Mouse (Mus musculus): ENCODE data around the gene Sfta2. TPM values are rescaled to one million over a fixed set of nuclear protein-coding genes. Genes with fewer than 3 reads are reported as not detected.

The Sfta2 gene
- polyA plus RNA-seq, 1 experiment from 2014 or later, result 3.6 TPM

GRCm38 (mm10) chr17:35691811-35692210 lies 90.5 kb downstream of the Sfta2 start:
- H3K9ac ChIP-seq (ENCODE audit: low read length), result no peak overlapping the region
- no peak overlapping the region for H3K27ac ChIP-seq (ENCODE audit: low read depth)
- ATAC-seq (replicated peaks; ENCODE audit: low FRiP score, low TSS enrichment, low read depth) (no peak), DNase-seq (ENCODE audit: low spot score) (no peak)
- H3K4me3 ChIP-seq (ENCODE audit: low read depth, low read length), result no peak overlapping the region
- H3K27me3 ChIP-seq (replicated peaks; ENCODE audit: control insufficient read depth, insufficient read depth, low read length), result no peaks in the 10 kb centered on the region
- H3K4me1 ChIP-seq (replicated peaks; ENCODE audit: control insufficient read depth, insufficient read depth, low read length), result peaks cover 2% of the 10 kb centered on the region; the same call in 1 of the 2 replicates
- 85% methylated on average over 4 of the region's 4 CpGs for WGBS
- H3K9me3 ChIP-seq (ENCODE audit: control insufficient read depth, low read length), result peaks cover 4% of the 10 kb centered on the region; the same call in 1 of the 2 replicates
- peaks cover 77% of the 10 kb centered on the region for H3K36me3 ChIP-seq (ENCODE audit: control insufficient read depth, insufficient read depth, low read length)
- no peak overlapping the region for H3K4me2 ChIP-seq (ENCODE audit: low read length)

- ATAC-seq (replicated peaks; ENCODE audit: low FRiP score, low TSS enrichment, low read depth) (no peak), DNase-seq (ENCODE audit: low spot score) (no peak)
- Histone ChIP-seq H3K4me2 (ENCODE audit: low read length) (no peak overlapping the region), H3K27ac (ENCODE audit: low read depth) (no peak overlapping the region), H3K4me1 (replicated peaks; ENCODE audit: control insufficient read depth, insufficient read depth, low read length) (peaks cover 8% of the 10 kb centered on the region), H3K4me3 (ENCODE audit: low read depth, low read length) (no peak overlapping the region), H3K36me3 (ENCODE audit: control insufficient read depth, insufficient read depth, low read length) (peaks cover 72% of the 10 kb centered on the region), H3K9ac (ENCODE audit: low read length) (no peak overlapping the region), H3K9me3 (ENCODE audit: control insufficient read depth, low read length) (peaks cover 4% of the 10 kb centered on the region; the same call in 1 of the 2 replicates), H3K27me3 (replicated peaks; ENCODE audit: control insufficient read depth, insufficient read depth, low read length) (no peaks in the 10 kb centered on the region)
- WGBS, result 82% methylated on average over 4 of the region's 4 CpGs
Measured at GRCm38 (mm10) chr17:35692368-35692767, 91.0 kb downstream of the Sfta2 start.

- H3K27ac ChIP-seq (ENCODE audit: low read depth), result no peak overlapping the region
- H3K4me2 ChIP-seq (ENCODE audit: low read length), result no peak overlapping the region
- H3K27me3 ChIP-seq (replicated peaks; ENCODE audit: control insufficient read depth, insufficient read depth, low read length), result no peaks in the 10 kb centered on the region
- 90% methylated on average over 5 of the region's 5 CpGs for WGBS
- peaks cover 56% of the 10 kb centered on the region for H3K36me3 ChIP-seq (ENCODE audit: control insufficient read depth, insufficient read depth, low read length)
- no peak overlapping the region for H3K4me3 ChIP-seq (ENCODE audit: low read depth, low read length)
- DNase-seq (ENCODE audit: low spot score) (no peak), ATAC-seq (replicated peaks; ENCODE audit: low FRiP score, low TSS enrichment, low read depth) (no peak)
- H3K4me1 ChIP-seq (replicated peaks; ENCODE audit: control insufficient read depth, insufficient read depth, low read length), result peaks cover 19% of the 10 kb centered on the region
- H3K9ac ChIP-seq (ENCODE audit: low read length), result no peak overlapping the region
- peaks cover 4% of the 10 kb centered on the region; the same call in 1 of the 2 replicates for H3K9me3 ChIP-seq (ENCODE audit: control insufficient read depth, low read length)
Measured at GRCm38 (mm10) chr17:35693906-35694305, 92.6 kb downstream of the Sfta2 start.

- no peak for DNase-seq (ENCODE audit: low spot score)
Measured at GRCm38 (mm10) chr17:35695289-35695688, 93.9 kb downstream of the Sfta2 start.

GRCm38 (mm10) chr17:35696691-35697090 lies 95.3 kb downstream of the Sfta2 start:
- no peak overlapping the region for H3K9ac ChIP-seq (ENCODE audit: low read length)
- H3K36me3 ChIP-seq (ENCODE audit: control insufficient read depth, insufficient read depth, low read length), result peaks cover 28% of the 10 kb centered on the region
- WGBS, result 33% methylated on average over 6 of the region's 6 CpGs
- DNase-seq (ENCODE audit: low spot score) (no peak), ATAC-seq (replicated peaks; ENCODE audit: low FRiP score, low TSS enrichment, low read depth) (no peak)
- H3K27me3 ChIP-seq (replicated peaks; ENCODE audit: control insufficient read depth, insufficient read depth, low read length), result no peaks in the 10 kb centered on the region
- H3K4me2 ChIP-seq (ENCODE audit: low read length), result peak overlapping the region; percentile 58
- peaks cover 27% of the 10 kb centered on the region for H3K4me1 ChIP-seq (replicated peaks; ENCODE audit: control insufficient read depth, insufficient read depth, low read length)
- H3K27ac ChIP-seq (ENCODE audit: low read depth), result no peak overlapping the region
- H3K9me3 ChIP-seq (ENCODE audit: control insufficient read depth, low read length), result peaks cover 4% of the 10 kb centered on the region; the same call in 1 of the 2 replicates
- H3K4me3 ChIP-seq (ENCODE audit: low read depth, low read length), result peak overlapping the region; percentile 31; the same call in 1 of the 2 replicates

More at GRCm38 (mm10) chr17:35695289-35695688, 93.9 kb downstream of the Sfta2 start:
- Histone ChIP-seq H3K4me3 (ENCODE audit: low read depth, low read length) (no peak overlapping the region), H3K9ac (ENCODE audit: low read length) (no peak overlapping the region), H3K36me3 (ENCODE audit: control insufficient read depth, insufficient read depth, low read length) (peaks cover 42% of the 10 kb centered on the region), H3K27ac (ENCODE audit: low read depth) (no peak overlapping the region), H3K4me1 (replicated peaks; ENCODE audit: control insufficient read depth, insufficient read depth, low read length) (peaks cover 27% of the 10 kb centered on the region), H3K4me2 (ENCODE audit: low read length) (no peak overlapping the region), H3K27me3 (replicated peaks; ENCODE audit: control insufficient read depth, insufficient read depth, low read length) (no peaks in the 10 kb centered on the region), H3K9me3 (ENCODE audit: control insufficient read depth, low read length) (peaks cover 4% of the 10 kb centered on the region; the same call in 1 of the 2 replicates)
- 91% methylated on average over 2 of the region's 2 CpGs for WGBS
- ATAC-seq (replicated peaks; ENCODE audit: low FRiP score, low TSS enrichment, low read depth), result no peak

- peak; percentile 21; the same call in 1 of the 2 replicates for ATAC-seq (replicated peaks; ENCODE audit: low FRiP score, low TSS enrichment, low read depth)
- peak overlapping the region; percentile 86 for H3K27ac ChIP-seq (ENCODE audit: low read depth)
Measured at GRCm38 (mm10) chr17:35697429-35697758, 96.0 kb downstream of the Sfta2 start.

GRCm38 (mm10) chr17:35697759-35698500 lies 96.6 kb downstream of the Sfta2 start:
- ATAC-seq (replicated peaks; ENCODE audit: low FRiP score, low TSS enrichment, low read depth) (peak; percentile 63), DNase-seq (ENCODE audit: low spot score) (peak; percentile 76)
- Histone ChIP-seq H3K4me3 (ENCODE audit: low read depth, low read length) (peak overlapping the region; percentile 31), H3K36me3 (ENCODE audit: control insufficient read depth, insufficient read depth, low read length) (peaks cover 16% of the 10 kb centered on the region), H3K27ac (ENCODE audit: low read depth) (peak overlapping the region; percentile 86), H3K9me3 (ENCODE audit: control insufficient read depth, low read length) (peaks cover 4% of the 10 kb centered on the region; the same call in 1 of the 2 replicates), H3K4me2 (ENCODE audit: low read length) (peak overlapping the region; percentile 58), H3K9ac (ENCODE audit: low read length) (peak overlapping the region; percentile 27), H3K27me3 (replicated peaks; ENCODE audit: control insufficient read depth, insufficient read depth, low read length) (no peaks in the 10 kb centered on the region), H3K4me1 (replicated peaks; ENCODE audit: control insufficient read depth, insufficient read depth, low read length) (peaks cover 35% of the 10 kb centered on the region)
- 3% methylated on average over 16 of the region's 16 CpGs for whole genome bisulfite sequencing

More at GRCm38 (mm10) chr17:35697429-35697758, 96.0 kb downstream of the Sfta2 start:
- Histone ChIP-seq H3K4me1 (replicated peaks; ENCODE audit: control insufficient read depth, insufficient read depth, low read length) (peaks cover 30% of the 10 kb centered on the region), H3K36me3 (ENCODE audit: control insufficient read depth, insufficient read depth, low read length) (peaks cover 21% of the 10 kb centered on the region), H3K4me3 (ENCODE audit: low read depth, low read length) (peak overlapping the region; percentile 31), H3K9me3 (ENCODE audit: control insufficient read depth, low read length) (peaks cover 4% of the 10 kb centered on the region; the same call in 1 of the 2 replicates), H3K9ac (ENCODE audit: low read length) (peak overlapping the region; percentile 27), H3K27me3 (replicated peaks; ENCODE audit: control insufficient read depth, insufficient read depth, low read length) (no peaks in the 10 kb centered on the region), H3K4me2 (ENCODE audit: low read length) (peak overlapping the region; percentile 58)
- no peak for DNase-seq (ENCODE audit: low spot score)
- 21% methylated on average over 1 of the region's 1 CpGs for WGBS

GRCm38 (mm10) chr17:35698501-35698883 lies 97.1 kb downstream of the Sfta2 start:
- DNase-seq (ENCODE audit: low spot score), result no peak
- H3K4me3 ChIP-seq (ENCODE audit: low read depth, low read length), result peak overlapping the region; percentile 31
- peaks cover 37% of the 10 kb centered on the region for H3K4me1 ChIP-seq (replicated peaks; ENCODE audit: control insufficient read depth, insufficient read depth, low read length)
- H3K27ac ChIP-seq (ENCODE audit: low read depth), result peak overlapping the region; percentile 86
- peaks cover 10% of the 10 kb centered on the region for H3K36me3 ChIP-seq (ENCODE audit: control insufficient read depth, insufficient read depth, low read length)
- H3K27me3 ChIP-seq (replicated peaks; ENCODE audit: control insufficient read depth, insufficient read depth, low read length), result no peaks in the 10 kb centered on the region
- no peak for ATAC-seq (replicated peaks; ENCODE audit: low FRiP score, low TSS enrichment, low read depth)
- H3K9me3 ChIP-seq (ENCODE audit: control insufficient read depth, low read length), result peaks cover 4% of the 10 kb centered on the region; the same call in 1 of the 2 replicates
- 23% methylated on average over 5 of the region's 5 CpGs for WGBS
- peak overlapping the region; percentile 58 for H3K4me2 ChIP-seq (ENCODE audit: low read length)
- H3K9ac ChIP-seq (ENCODE audit: low read length), result peak overlapping the region; percentile 27
